Mouse (Mus musculus) lung, adult 2 months (tissue): Measurements from ENCODE around the gene Cacna1e.

Experiments
- CTCF ChIP-seq: fragments of 200-500 bp; IDR thresholded peaks from 2 replicates; pipeline ENCODE4 v1.5.1; 2011; ENCODE audit warnings: mild to moderate bottlenecking, low read length, control low read depth; ENCODE audit not compliant: insufficient read depth
- POLR2A ChIP-seq: fragments of 200-500 bp; IDR thresholded peaks from 2 replicates; pipeline ENCODE4 v1.6.1; 2011; ENCODE audit warnings: low read depth, mild to moderate bottlenecking, control low read depth, low read length, borderline replicate concordance; ENCODE audit errors: extremely low read depth

DNA sequence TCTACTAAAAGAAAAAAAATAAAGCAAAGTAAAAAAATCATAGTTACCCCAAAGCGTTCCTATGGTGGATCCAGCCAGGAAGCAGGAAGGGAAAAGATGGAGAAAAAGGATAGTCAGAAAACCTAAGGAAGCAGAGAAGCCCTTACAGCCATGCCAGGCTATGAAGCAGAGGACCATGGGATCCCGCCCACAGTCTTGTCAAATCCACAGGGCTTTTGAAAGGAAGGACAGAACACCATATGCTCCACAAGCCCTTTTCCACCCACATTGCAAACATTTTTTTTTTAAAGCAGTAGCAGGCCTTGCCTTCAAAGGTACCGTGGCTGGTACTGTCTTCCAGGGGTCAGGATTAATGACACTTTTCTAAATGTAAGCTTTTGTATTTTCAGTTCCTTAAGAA is 433.5 kb downstream of the Cacna1e start:
- TF ChIP-seq POLR2A (no peak), CTCF (no peak)
